Mouse (Mus musculus) heart, postnatal 25 days (tissue): ENCODE data around the gene Ppm1m. TPM values are rescaled to one million over a fixed set of nuclear protein-coding genes. Genes with fewer than 3 reads are reported as not detected.

Experiments used
- DNase-seq: peaks from one replicate; pipeline ENCODE4 v3.0.0; 2022; ENCODE audit warnings: low spot score
- intact Hi-C: fragments of 180-260 bp; cut with DNase I; formaldehyde crosslinking; loops from one replicate; pipeline ENCODE4 v1.15.1; 2025
- total RNA-seq, 2 experiments: library from RNA; stranded (reverse); gene quantifications; 2 replicates each; pipeline ENCODE4 v1.2.3; 2021

The Ppm1m gene
- 10 to 100 TPM; 10.0 to 12.2 TPM for total RNA-seq

- DNase-seq: no peak
- intact Hi-C loops: loop anchor here (2.0 kb wide), 1 partner anchor 29 kb away; the partner anchor contains the start of gene Wdr82
These were observed at the start of gene Ppm1m for GRCm38 (mm10) chr9:106199535-106200272. Ppm1m (minus strand) TSS chr9:106199746.

- DNase-seq: peak; percentile 32
- intact Hi-C loops: no loop called here
These were observed 43.4 kb upstream of the Ppm1m start for GRCm38 (mm10) chr9:106242813-106243488.

GRCm38 (mm10) chr9:106241541-106242164 is 42.1 kb upstream of the Ppm1m start:
- intact Hi-C loops: no loop called here
- no peak for DNase-seq

DNA sequence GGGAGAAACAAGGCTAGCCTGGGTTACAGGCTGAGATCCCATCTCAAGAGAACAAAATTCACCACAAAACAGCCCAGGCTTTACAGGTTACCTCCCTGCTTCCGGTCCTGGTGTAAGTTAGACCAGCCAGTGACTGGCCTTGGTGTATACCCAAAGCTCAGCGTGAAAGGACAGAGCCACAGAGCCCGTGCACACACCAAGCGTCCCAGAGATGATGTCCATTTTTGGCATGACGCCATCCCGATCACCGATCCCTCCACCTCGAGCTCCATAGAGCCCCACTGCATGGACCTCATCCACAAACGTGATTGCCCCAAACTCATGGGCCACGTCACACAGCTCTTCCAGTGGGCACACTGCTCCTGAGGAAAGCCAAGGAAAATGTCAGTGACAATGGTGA is 38.3 kb upstream of the Ppm1m start:
- no peak for DNase-seq
- intact Hi-C loops: no loop called here

DNA sequence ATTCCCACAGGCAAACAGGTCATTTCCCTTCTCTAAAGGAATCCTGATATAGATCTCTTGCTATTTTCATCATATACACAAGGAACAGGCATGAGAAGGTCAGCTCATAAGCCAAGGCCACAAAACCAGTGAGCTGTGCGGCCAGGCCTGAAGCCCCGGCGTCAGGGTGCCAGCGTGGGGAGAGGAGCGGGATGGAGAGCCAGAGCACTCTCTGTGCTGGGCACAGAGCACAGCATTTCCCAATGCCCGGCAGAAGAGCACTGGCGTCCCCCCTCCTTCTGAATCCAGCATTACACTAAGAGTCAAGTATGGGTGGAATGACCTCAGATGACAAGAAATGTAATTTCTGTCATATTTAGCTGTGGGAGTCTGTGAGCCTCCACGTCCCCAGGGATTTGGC is 37.9 kb upstream of the Ppm1m start:
- DNase-seq: no peak
- intact Hi-C loops: no loop called here

GRCm38 (mm10) chr9:106236818-106237211 is 37.3 kb upstream of the Ppm1m start:
- intact Hi-C loops: no loop called here
- no peak for DNase-seq

DNA sequence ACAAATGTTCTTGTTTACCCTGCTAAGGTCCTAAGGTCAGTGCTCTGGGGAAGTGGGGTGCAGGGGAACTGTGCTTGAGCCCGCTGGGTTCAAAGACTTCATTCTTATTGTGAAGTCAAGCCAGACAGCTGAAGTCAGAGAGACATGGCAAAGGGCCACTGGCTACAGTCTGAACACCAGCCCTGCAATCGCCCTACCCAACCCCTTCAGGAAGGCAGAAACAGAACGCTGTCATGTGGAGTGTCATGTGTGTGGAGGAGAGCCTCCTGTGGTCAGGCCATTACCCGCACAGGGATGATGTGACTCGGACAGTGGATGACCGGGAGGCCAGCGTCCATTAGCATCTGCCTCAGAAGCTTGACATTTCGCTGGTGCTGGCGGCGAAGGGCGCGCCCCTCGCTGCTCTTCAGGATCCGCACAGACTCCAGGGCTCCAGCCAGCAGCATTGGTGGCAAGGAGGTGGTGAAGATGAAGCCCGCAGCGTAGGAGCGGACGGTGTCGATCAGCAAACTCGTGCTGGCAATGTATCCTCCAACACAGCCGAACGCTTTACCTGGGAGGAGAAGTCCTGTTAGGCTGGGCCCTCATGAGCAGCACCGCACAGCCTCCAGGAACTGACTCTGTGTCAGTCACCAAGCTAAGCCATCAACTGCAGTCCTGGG is 36.7 kb upstream of the Ppm1m start:
- intact Hi-C loops: no loop called here
- no peak for DNase-seq

DNA sequence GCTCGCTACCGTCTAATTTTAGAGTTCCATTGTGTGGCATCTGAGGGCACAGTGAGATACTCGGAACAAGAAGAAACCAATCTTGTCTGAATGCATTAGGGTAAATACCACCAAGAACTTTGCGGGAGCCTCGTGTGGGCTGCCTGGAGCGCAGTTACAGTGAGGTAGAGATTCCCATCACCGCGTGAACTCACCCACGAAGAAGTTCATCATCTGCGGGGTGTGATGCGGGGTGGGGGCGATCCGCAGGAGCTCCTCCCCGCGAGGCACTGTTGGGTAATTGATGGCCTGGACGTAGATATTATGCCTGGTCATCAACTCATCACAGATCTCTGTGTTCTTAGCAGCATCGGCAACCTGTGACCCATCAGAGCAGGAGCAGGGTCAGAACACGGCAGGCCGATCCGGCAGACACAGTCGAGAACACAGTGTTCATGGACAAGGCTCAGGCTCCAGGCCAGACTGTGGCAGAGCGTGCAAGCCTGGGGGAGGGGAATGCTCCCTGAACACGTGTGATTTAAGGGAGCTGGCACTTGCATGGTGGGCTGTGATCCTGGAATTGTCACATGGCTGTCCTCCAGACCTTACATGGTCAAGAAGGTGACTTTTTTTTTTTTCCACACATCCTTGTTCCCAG is 35.8 kb upstream of the Ppm1m start:
- peak; percentile 33 for DNase-seq
- intact Hi-C loops: no loop called here

DNA sequence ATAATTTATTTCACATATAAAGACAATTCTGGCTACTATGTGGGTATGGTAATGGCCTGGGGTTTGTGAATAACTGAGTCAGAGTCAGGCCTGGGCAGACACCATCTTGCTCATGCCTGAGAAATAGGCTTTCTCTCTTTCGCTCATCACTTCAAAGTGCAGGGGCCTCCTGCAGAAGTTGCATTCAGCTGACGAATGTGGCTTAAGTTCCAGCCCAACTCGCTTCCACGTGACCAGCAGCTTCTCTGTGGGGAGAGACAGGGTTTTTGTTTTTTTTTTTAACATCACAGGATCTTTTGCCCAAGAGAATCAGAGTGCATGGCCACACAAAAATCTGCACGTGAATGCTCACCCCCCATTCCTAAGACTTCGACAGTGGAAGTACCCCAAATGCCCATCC is 34.4 kb upstream of the Ppm1m start:
- no peak for DNase-seq
- intact Hi-C loops: no loop called here

DNA sequence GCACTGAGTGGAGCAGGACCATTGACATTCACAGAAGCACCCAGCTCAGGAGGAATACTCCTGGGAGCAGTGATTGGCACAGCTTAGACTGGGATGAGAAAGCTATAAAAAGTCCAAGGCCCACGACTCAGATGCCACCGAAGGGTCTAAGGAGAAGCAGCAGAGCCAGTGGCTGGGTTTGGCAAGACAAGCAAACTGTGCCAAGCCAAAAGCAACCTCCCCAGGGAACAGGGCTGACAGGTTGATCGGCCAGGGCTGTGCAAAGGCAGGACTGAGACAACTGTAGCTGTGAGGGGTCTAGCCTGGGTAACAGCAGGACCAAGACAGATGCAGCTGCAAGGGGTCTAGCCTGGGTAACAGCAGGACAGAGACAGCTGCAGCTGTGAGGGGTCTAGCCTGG is 33.4 kb upstream of the Ppm1m start:
- intact Hi-C loops: no loop called here
- no peak for DNase-seq

DNA sequence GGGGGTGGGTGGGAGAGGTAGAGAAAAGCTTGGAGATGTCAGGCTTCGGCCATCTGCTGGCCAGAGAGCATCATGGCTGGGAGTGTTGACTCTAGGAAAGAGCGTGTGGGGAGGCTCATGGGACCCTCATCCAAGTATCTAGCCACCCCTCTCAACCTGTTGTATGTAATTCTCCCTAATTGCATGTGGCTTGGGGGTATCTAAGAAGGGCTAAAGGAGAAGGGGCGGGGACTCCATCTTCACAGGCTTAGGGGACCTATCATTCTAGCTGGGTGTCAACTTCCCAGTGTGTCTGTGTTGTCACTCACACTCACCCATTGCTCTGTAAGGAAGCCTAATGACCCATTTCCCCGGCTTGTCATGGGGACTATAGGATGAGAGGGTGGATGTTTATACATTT is 32.3 kb upstream of the Ppm1m start:
- no peak for DNase-seq
- intact Hi-C loops: no loop called here

DNA sequence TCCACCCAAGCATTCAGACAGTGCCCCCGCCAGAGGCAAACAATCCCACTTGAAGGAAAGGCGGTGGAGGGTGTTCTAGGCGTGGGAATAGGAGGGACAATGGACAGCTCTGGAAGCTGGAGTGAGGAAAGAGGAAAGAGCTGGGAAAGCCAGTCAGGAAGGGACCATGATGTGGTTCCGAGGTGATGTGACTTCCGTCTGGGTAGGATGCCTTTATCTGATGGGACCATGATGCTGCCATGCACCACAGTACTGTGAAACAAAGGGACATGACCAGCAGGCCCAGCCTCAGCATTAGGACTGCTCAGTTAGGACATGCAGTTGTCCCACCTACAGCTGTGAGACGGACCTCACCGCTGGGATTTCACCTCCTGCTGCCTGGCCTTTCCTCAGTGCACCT is 31.7 kb upstream of the Ppm1m start:
- no peak for DNase-seq
- intact Hi-C loops: no loop called here

GRCm38 (mm10) chr9:106230734-106231106 is 31.2 kb upstream of the Ppm1m start:
- intact Hi-C loops: no loop called here
- DNase-seq: no peak

DNA sequence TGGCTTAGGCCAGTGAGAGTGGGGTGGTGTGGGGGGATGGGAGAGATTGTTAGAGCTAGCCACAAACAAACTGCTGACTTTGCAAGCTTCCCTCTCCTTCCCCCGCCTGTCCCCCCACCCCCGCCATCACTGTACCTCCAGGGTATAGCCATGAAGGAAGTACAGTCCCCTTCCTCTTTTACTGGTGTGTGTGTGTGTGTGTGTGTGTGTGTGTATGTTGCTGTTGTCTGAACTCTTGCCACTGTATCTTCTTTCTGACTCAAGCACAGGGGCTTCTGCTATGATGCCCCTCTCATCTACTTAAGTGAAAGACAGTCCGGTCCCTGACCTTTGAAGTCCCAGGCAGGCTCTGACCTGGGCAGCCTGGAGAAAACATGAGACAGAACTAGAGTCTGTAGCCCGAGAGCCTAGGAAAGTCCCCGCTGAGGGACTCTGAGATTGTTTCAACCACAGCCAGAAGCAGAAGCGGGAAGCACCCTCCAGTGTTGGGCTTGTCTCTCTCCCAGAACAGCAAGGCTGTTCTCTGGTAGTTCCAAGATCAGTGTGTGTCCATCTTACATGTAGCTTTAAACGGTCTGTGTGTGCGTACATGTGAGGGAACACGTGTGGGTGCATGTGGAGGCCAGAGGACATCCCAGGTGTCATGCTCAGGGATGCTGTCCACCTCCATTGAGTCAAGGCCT is 30.6 kb upstream of the Ppm1m start:
- intact Hi-C loops: no loop called here
- no peak for DNase-seq

- no peak for DNase-seq
- intact Hi-C loops: no loop called here
These were observed 28.4 kb upstream of the Ppm1m start for GRCm38 (mm10) chr9:106227790-106228429.

GRCm38 (mm10) chr9:106226151-106226682 is 26.7 kb upstream of the Ppm1m start:
- intact Hi-C loops: no loop called here
- no peak for DNase-seq

GRCm38 (mm10) chr9:106225469-106226150 is 26.1 kb upstream of the Ppm1m start:
- intact Hi-C loops: no loop called here
- DNase-seq: no peak

GRCm38 (mm10) chr9:106222994-106223393 is 23.4 kb upstream of the Ppm1m start:
- no peak for DNase-seq
- intact Hi-C loops: no loop called here
